Mouse (Mus musculus): ENCODE data around the gene Nelfa.
"Not testable (repeated sequence)": the region's sequence is repeated elsewhere in the genome, so short reads cannot be mapped to it uniquely, and the experiment has no call there.

The Nelfa gene

GRCm38 (mm10) chr5:33916616-33917015 is 19.6 kb downstream of the Nelfa start:
- not testable (repeated sequence) for DNase-seq

- DNase-seq: not testable (repeated sequence)
These were observed 21.2 kb downstream of the Nelfa start for GRCm38 (mm10) chr5:33915031-33915430.

- no peak for DNase-seq
These were observed 33.0 kb downstream of the Nelfa start for GRCm38 (mm10) chr5:33903176-33903575.

- no peak for DNase-seq
These were observed 33.5 kb downstream of the Nelfa start for GRCm38 (mm10) chr5:33902696-33903095.

- DNase-seq: no peak
These were observed 34.9 kb downstream of the Nelfa start for GRCm38 (mm10) chr5:33901278-33901677.

- no peak for DNase-seq
These were observed 35.4 kb downstream of the Nelfa start for GRCm38 (mm10) chr5:33900701-33901263.

- no peak for DNase-seq
These were observed 36.1 kb downstream of the Nelfa start for GRCm38 (mm10) chr5:33900101-33900500.

GRCm38 (mm10) chr5:33899245-33899644 is 37.0 kb downstream of the Nelfa start:
- no peak for DNase-seq

- DNase-seq: no peak
These were observed 37.5 kb downstream of the Nelfa start for GRCm38 (mm10) chr5:33898671-33899070.

GRCm38 (mm10) chr5:33897158-33897557 is 39.1 kb downstream of the Nelfa start:
- DNase-seq: no peak

- no peak for DNase-seq
These were observed 41.1 kb downstream of the Nelfa start for GRCm38 (mm10) chr5:33895116-33895515.

- DNase-seq: no peak
These were observed 42.8 kb downstream of the Nelfa start for GRCm38 (mm10) chr5:33893406-33893805.

GRCm38 (mm10) chr5:33881118-33881517 is 55.1 kb downstream of the Nelfa start:
- DNase-seq: no peak

GRCm38 (mm10) chr5:33875472-33875871 is 60.7 kb downstream of the Nelfa start:
- DNase-seq: no peak

- DNase-seq: no peak
These were observed 78.5 kb downstream of the Nelfa start for GRCm38 (mm10) chr5:33857693-33858092.

- no peak for DNase-seq
These were observed 82.2 kb downstream of the Nelfa start for GRCm38 (mm10) chr5:33854019-33854418.

GRCm38 (mm10) chr5:33853086-33853485 is 83.1 kb downstream of the Nelfa start:
- DNase-seq: no peak

- no peak for DNase-seq
These were observed 84.7 kb downstream of the Nelfa start for GRCm38 (mm10) chr5:33851466-33851865.
